Mouse (Mus musculus) right cerebral cortex, postnatal 10 days (tissue): ENCODE data around the gene Ugt1a10.
"Not testable (repeated sequence)": the region's sequence is repeated elsewhere in the genome, so short reads cannot be mapped to it uniquely, and the experiment has no call there.

ENCODE experiments used
- DNase-seq, 2 experiments: peaks; one replicate each; pipeline ENCODE4 v3.0.0; 2021; ENCODE audit warnings: low spot score in 2 of 2

Ugt1a10 gene

GRCm38 (mm10) chr1:88214462-88214952 is 159.3 kb downstream of the Ugt1a10 start:
- no peak for DNase-seq

GRCm38 (mm10) chr1:88215466-88216380 is 160.5 kb downstream of the Ugt1a10 start:
- no peak for DNase-seq

GRCm38 (mm10) chr1:88216551-88216950 is 161.4 kb downstream of the Ugt1a10 start:
- no peak for DNase-seq

- DNase-seq: no peak
These were observed 162.0 kb downstream of the Ugt1a10 start for GRCm38 (mm10) chr1:88217144-88217543.

- no peak for DNase-seq
These were observed 162.4 kb downstream of the Ugt1a10 start for GRCm38 (mm10) chr1:88217576-88217975.

- no peak for DNase-seq
These were observed 162.9 kb downstream of the Ugt1a10 start for GRCm38 (mm10) chr1:88218051-88218450.

GRCm38 (mm10) chr1:88218591-88218990 is 163.4 kb downstream of the Ugt1a10 start:
- no peak for DNase-seq

- no peak for DNase-seq
These were observed 163.9 kb downstream of the Ugt1a10 start for GRCm38 (mm10) chr1:88219054-88219453.

GRCm38 (mm10) chr1:88220336-88220735 is 165.1 kb downstream of the Ugt1a10 start:
- no peak for DNase-seq

- DNase-seq: no peak
These were observed 167.0 kb downstream of the Ugt1a10 start for GRCm38 (mm10) chr1:88222216-88222615.

- DNase-seq: not testable (repeated sequence)
These were observed 167.9 kb downstream of the Ugt1a10 start for GRCm38 (mm10) chr1:88223011-88223515.

- DNase-seq: no peak
These were observed 168.4 kb downstream of the Ugt1a10 start for GRCm38 (mm10) chr1:88223591-88223990.

- no peak for DNase-seq
These were observed 169.0 kb downstream of the Ugt1a10 start for GRCm38 (mm10) chr1:88224029-88224776.

GRCm38 (mm10) chr1:88225301-88225700 is 170.1 kb downstream of the Ugt1a10 start:
- DNase-seq: not testable (repeated sequence)

- no peak for DNase-seq
These were observed 170.6 kb downstream of the Ugt1a10 start for GRCm38 (mm10) chr1:88225741-88226140.

GRCm38 (mm10) chr1:88226670-88227379 is 171.6 kb downstream of the Ugt1a10 start, which contains the start of gene Mroh2a:
Gene Mroh2a (plus strand): TSS chr1:88226986.
- DNase-seq: no peak

- DNase-seq: no peak
These were observed 172.3 kb downstream of the Ugt1a10 start for GRCm38 (mm10) chr1:88227482-88227881.

GRCm38 (mm10) chr1:88228121-88228520 is 172.9 kb downstream of the Ugt1a10 start:
- no peak for DNase-seq

GRCm38 (mm10) chr1:88229566-88229965 is 174.4 kb downstream of the Ugt1a10 start:
- DNase-seq: no peak

- no peak for DNase-seq
These were observed 174.8 kb downstream of the Ugt1a10 start for GRCm38 (mm10) chr1:88229986-88230385.

- DNase-seq: no peak
These were observed 175.2 kb downstream of the Ugt1a10 start for GRCm38 (mm10) chr1:88230421-88230820.
